Mouse (Mus musculus) right cerebral cortex, adult 18-20 months (tissue): Measurements from ENCODE around the gene Dnajc16.

Experiments
- DNase-seq: peaks from one replicate; pipeline ENCODE4 v3.0.0; 2022; ENCODE audit warnings: mixed read lengths

Dnajc16 gene

DNA sequence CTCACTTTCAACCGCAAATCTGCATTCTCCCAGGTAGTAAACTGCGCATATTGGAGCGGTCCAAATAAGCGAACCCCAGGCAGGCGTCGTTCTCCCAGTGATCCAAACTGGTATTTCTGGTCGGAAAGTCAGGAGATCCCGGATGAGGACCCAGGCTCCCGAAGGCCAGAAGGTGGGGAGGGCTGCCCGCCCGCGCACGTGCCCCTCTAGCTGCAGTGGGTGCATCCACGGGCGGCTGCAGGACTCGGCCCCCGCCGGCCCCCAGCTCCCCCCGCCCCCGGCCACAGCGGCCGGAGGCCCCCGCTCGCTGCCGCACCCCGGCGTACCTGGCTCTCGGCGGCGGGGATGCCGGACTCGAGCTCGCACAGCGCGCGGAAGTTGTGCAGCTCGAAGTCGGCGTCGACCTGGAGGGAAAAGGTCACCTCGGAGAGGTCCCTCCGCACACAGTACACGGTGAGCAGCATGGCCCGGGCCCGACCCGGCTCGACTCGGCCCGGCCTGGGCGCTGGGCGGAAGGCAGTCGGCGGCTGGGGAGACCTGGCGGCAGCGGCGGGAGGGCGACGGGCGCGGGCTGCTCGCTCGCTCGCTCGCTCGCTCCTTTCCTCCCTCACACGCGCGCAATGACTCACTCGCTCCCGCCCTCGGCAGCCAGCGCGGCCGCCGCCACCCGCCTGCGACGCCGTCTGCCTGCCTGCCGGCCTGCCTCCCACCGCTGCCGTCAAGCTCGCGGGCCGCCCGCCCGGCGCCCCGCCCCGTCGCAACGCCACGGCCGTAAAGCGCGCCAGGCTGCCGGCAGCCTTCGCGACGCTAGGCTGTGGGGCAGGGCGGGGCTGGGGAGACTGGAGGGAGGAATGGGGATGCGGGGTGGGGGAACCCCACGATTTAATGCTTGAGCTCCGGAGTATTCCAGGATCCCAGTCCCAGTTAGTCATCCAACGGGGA, 67.7 kb downstream of the Dnajc16 start, which contains the start of gene Ddi2:
Gene Ddi2 (minus strand): TSS at position 689 of the 942 bp plus-strand sequence.
- DNase-seq, result peak; percentile 95

DNA sequence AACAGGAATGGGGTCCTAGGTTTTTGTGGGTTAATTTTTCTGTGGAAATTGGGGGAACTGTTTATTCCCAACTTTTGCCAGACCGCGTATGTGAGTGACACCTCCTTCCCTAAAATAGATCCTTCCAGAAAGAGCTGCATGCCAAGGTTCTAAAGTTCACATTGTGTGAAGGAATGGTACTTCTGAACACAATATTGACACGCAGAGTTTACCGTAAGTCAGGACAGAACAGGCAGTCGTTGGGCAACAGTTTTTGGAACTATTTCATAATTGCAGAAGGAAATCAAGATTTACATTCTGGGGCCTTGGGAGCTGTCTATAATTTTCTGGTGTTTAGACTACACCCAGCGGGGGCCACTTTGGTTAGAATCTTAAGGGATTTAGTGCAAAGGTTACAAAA, 68.8 kb downstream of the Dnajc16 start:
- no peak for DNase-seq

DNA sequence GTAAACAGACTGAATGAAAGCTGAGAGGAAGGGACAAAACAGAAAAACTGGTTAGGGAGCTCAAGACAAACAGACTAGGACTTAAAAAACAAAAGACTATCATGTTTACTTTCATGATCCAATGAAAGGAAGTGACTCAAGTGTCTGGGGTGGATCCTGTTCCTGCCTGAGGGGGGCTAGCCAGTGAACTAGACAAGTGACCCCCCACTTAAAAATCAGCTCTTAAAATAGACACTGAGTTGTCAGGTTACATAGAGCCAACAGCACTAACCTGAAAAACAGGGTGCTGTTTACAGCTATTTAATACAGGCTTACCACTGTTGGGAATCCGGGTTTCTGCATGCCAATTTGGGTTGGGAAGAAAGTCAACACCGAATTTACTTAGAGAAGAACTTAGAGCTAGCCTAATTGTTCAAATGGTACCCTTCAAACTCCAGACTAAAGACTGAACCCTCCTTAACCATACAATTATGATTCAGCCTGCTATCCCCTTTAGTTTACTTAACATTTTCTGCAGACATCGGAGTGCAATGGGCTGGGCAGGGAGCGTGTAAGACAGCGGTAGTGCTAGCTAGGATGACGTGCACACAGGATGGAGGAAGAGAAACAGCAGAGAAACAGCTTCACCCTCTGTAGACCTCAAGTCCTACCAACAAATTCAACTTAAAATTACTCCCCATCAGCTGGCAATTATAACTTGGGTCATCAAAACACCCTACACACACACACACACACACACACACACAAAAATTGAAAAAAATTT, 69.8 kb downstream of the Dnajc16 start:
- no peak for DNase-seq

DNA sequence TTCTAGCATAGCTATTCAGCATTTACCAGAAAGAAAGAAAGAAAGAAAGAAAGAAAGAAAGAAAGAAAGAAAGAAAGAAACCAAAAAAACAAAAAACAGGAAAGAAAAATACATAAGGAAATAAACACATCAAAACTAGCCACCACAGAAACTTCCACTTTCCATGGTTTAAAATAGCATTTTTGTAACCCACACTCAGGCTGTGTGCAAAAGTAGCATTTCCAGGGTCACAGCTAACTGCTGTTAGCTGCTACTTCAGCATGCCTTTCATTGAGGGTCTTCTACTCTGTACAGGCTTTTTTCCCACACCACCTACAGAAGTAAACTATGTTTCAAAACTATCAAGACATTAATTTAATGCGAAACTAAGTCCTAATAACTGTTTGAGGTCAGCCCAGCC, 71.4 kb downstream of the Dnajc16 start:
- DNase-seq, result no peak

DNA sequence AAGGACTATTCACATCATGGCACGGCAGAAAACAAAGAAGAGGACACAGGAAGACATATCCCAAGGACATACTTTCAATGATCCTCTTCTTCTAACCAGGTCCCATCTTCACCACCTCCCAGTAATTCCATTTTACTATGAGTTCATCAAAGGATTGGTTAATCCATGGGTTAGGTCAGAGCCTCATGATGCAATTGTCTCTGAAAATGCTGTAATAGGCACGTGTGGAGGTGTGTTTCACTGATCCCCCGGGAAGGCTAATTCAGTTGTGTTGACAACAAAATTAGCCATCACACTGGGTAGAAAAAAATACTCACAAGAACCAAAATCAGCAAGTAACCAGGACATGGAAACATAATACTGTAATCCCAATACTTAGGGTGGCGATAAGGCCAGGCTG, 73.1 kb downstream of the Dnajc16 start:
- DNase-seq, result no peak

DNA sequence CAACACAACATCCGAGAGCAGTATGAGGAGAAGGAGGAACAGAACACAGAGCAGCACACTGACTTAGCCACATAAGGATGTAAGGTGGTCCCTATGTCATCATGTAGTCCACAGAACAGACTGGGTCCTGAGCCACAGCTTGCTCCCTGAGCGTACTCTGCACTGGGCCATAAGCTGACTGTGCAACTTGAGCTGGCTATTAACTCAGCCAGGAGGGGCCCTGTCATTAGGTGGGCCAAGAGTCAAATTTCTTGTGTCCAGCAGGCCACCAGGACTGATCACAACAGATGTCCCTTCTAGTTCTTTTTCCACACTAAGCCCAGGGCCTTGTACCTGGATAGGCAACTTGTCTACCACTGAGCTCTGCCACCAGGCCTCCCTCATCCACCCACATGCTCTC, 75.7 kb downstream of the Dnajc16 start:
- no peak for DNase-seq

DNA sequence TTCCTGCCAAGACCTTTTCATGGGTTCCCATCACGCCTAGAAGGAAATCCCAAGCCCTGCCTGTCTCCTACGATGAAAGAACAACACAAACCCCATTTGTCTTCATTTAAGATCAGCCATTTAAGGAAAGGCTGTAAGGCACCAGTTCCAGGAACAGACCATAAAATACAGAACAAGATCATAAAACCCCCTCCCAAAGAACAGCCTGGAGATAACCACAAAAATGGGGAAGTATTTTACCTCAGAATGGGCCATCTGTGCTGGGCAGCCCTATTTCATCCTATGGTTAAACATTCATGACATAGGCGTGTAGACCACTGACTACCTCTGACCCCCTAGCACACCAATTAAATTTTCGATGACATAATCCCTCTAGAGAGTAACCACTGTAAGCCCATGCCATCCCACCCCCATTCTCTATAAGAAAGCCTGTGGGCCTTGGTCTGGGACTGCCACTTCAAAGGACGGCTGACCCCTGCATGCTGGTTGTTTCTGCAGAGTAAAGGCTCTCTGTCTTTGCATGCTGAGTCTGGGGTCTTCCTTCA, 77.1 kb downstream of the Dnajc16 start:
- DNase-seq, result no peak

DNA sequence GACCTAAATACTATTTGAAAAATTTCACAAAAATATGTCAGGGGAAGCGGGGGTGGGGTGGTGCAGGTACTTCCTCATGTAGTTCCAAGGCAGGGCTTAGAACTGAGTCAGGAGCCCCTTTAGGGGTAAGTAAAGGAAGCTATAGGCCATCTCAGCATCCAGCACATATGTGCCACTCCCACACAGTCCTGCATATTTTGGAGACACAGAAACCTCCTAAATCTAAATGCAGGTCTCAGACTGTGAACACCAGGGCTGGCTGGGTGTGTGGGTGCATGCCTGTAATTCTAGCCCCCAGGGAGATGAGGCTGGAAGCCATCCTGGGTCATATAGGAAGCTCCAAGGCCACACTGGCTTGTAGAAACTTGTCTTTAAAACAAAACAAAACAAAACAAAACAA, 79.5 kb downstream of the Dnajc16 start:
- peak; percentile 59 for DNase-seq
